In genomic region chr12:79193441-79193840, GRCm38 (mm10) we compare ENCODE assay signal across 8 mouse cellular contexts. TPM values are rescaled to one million over a fixed set of nuclear protein-coding genes. Genes with fewer than 3 reads are reported as not detected.
DNase-seq lines count a peak whose midpoint lies in the region; ATAC-seq and TF ChIP-seq lines count a peak whose summit lies in the region.

No protein-coding gene starts in this region.

- peak; percentile 73 for TF ChIP-seq CTCF in liver, adult 2 months (IDR thresholded peaks at IDR 0.05; ENCODE audit: low read depth, low read length)

- H3K4me2 ChIP-seq in liver, embryonic 11.5 days: no peak overlapping the region
- H3K4me2 ChIP-seq in limb, embryonic 15.5 days: no peak overlapping the region

- DNase-seq in liver, adult 2 months (ENCODE audit: extremely low read depth, low read depth, low spot score): peak; percentile 72
- DNase-seq in liver, embryonic 11.5 days (ENCODE audit: low spot score): no peak
- peak; percentile 59 for DNase-seq in adrenal gland, adult 2 months
- DNase-seq in embryo, embryonic 11.5 days (ENCODE audit: low read depth, low spot score): peak; percentile 70
- DNase-seq in kidney, adult 9 months: peak; percentile 72
- DNase-seq in retina, postnatal 1 day: peak; percentile 84
- peak; percentile 77 for DNase-seq in thymus, postnatal 4 days

- peaks cover 11% of the 10 kb centered on the region for H3K4me1 ChIP-seq in liver, adult 2 months (ENCODE audit: control insufficient read depth, insufficient read depth, low read length)
- H3K4me1 ChIP-seq in liver, embryonic 11.5 days (replicated peaks; ENCODE audit: control insufficient read depth, insufficient read depth, low read length): peaks cover 8% of the 10 kb centered on the region
- H3K4me1 ChIP-seq in limb, embryonic 15.5 days: peaks cover 9% of the 10 kb centered on the region

- no peak overlapping the region for H3K27ac ChIP-seq in liver, adult 2 months (replicated peaks; ENCODE audit: insufficient read depth, low read depth, low read length)
- H3K27ac ChIP-seq in liver, embryonic 11.5 days (ENCODE audit: low read depth, low read length): no peak overlapping the region
- no peak overlapping the region for H3K27ac ChIP-seq in limb, embryonic 15.5 days

- H3K27me3 ChIP-seq in liver, adult 2 months (ENCODE audit: control insufficient read depth, insufficient read depth, low read length): no peaks in the 10 kb centered on the region
- no peaks in the 10 kb centered on the region for H3K27me3 ChIP-seq in liver, embryonic 11.5 days (replicated peaks; ENCODE audit: control insufficient read depth, insufficient read depth, low read length)
- no peaks in the 10 kb centered on the region for H3K27me3 ChIP-seq in limb, embryonic 15.5 days

- no peak for TF ChIP-seq POLR2A in liver, adult 2 months (IDR thresholded peaks at IDR 0.05; ENCODE audit: extremely low read depth, insufficient read depth, low read length)

- ATAC-seq in liver, embryonic 11.5 days (replicated peaks; ENCODE audit: low FRiP score): no peak
- ATAC-seq in limb, embryonic 15.5 days (ENCODE audit: insufficient number of reproducible peaks, low FRiP score, low TSS enrichment, low read depth): 0 out of 2 replicates have a peak, but pooled peaks have one; percentile 30

- WGBS in liver, adult 2 months: 3% methylated on average over 3 of the region's 3 CpGs
- WGBS in liver, embryonic 11.5 days: 4% methylated on average over 3 of the region's 3 CpGs
- 3% methylated on average over 3 of the region's 3 CpGs for WGBS in limb, embryonic 15.5 days

- H3K4me3 ChIP-seq in liver, adult 2 months (ENCODE audit: insufficient read depth, low read depth, low read length): no peak overlapping the region
- no peak overlapping the region for H3K4me3 ChIP-seq in liver, embryonic 11.5 days (ENCODE audit: low read depth, low read length)
- H3K4me3 ChIP-seq in limb, embryonic 15.5 days: no peak overlapping the region

- H3K9ac ChIP-seq in liver, adult 2 months (ENCODE audit: low read depth, low read length): no peak overlapping the region
- no peak overlapping the region for H3K9ac ChIP-seq in liver, embryonic 11.5 days (ENCODE audit: low read depth, low read length)
- H3K9ac ChIP-seq in limb, embryonic 15.5 days: no peak overlapping the region

- H3K36me3 ChIP-seq in liver, adult 2 months (ENCODE audit: control insufficient read depth, insufficient read depth, low read length): peaks cover 1% of the 10 kb centered on the region; the same call in 1 of the 2 replicates
- H3K36me3 ChIP-seq in liver, embryonic 11.5 days (ENCODE audit: control insufficient read depth, insufficient read depth, low read length): 0 out of 2 replicates have a peak, but pooled peaks cover under 1% of the 10 kb centered on the region
- peaks cover under 1% of the 10 kb centered on the region; the same call in 1 of the 2 replicates for H3K36me3 ChIP-seq in limb, embryonic 15.5 days

- H3K9me3 ChIP-seq in liver, embryonic 11.5 days (ENCODE audit: control insufficient read depth, low read length): no peaks in the 10 kb centered on the region
- no peaks in the 10 kb centered on the region for H3K9me3 ChIP-seq in limb, embryonic 15.5 days

- H3K79me2 ChIP-seq in liver, adult 2 months (ENCODE audit: control insufficient read depth, insufficient read depth, low read length): peaks cover 5% of the 10 kb centered on the region; the same call in 1 of the 2 replicates

RNA-seq across cellular contexts. Expression of gene Rdh11, which starts 1.3 kb away (rescaled TPM):
- 53.1 and 60.5 TPM in 2 replicates for total RNA-seq in liver, adult 2 months (2014; rRNA removed)
- polyA plus RNA-seq in liver, adult 2 months (2012; rRNA removed): 37.9 and 46.4 TPM in 2 replicates
- polyA plus RNA-seq in liver, embryonic 11.5 days (2014; fragmentation: Nextera tagmentation; extraction: Ambion mirVana): 28.6 and 32.8 TPM in 2 replicates
- total RNA-seq in adrenal gland, adult 2 months (2021): 10 to 100 TPM; 17.0 to 28.3 TPM
- polyA plus RNA-seq in adrenal gland, adult 2 months (2012; rRNA removed): 6.5 and 7.0 TPM in 2 replicates
- polyA plus RNA-seq in limb, embryonic 15.5 days (2015; fragmentation: Nextera tagmentation; extraction: Ambion mirVana): 26.0 and 26.6 TPM in 2 replicates

RNA-seq across cellular contexts. Expression of gene Rdh12, which starts 15.3 kb away (rescaled TPM):
- not detected in 2 replicates for total RNA-seq in liver, adult 2 months (2014; rRNA removed)
- polyA plus RNA-seq in liver, adult 2 months (2012; rRNA removed): not detected in 2 replicates
- 0.58 and 0.62 TPM in 2 replicates for polyA plus RNA-seq in liver, embryonic 11.5 days (2014; fragmentation: Nextera tagmentation; extraction: Ambion mirVana)
- under 1 TPM; 0.66 to 0.86 TPM for total RNA-seq in adrenal gland, adult 2 months (2021)
- polyA plus RNA-seq in adrenal gland, adult 2 months (2012; rRNA removed): 0.09 and 0.12 TPM in 2 replicates
- polyA plus RNA-seq in limb, embryonic 15.5 days (2015; fragmentation: Nextera tagmentation; extraction: Ambion mirVana): 47.1 and 51.3 TPM in 2 replicates

RNA-seq across cellular contexts. Expression of gene Vti1b, which starts 21.0 kb away (rescaled TPM):
- 57.1 and 70.7 TPM in 2 replicates for total RNA-seq in liver, adult 2 months (2014; rRNA removed)
- 29.9 and 34.6 TPM in 2 replicates for polyA plus RNA-seq in liver, adult 2 months (2012; rRNA removed)
- polyA plus RNA-seq in liver, embryonic 11.5 days (2014; fragmentation: Nextera tagmentation; extraction: Ambion mirVana): 82.9 and 83.2 TPM in 2 replicates
- 100 to 1,000 TPM; 103 to 147 TPM for total RNA-seq in adrenal gland, adult 2 months (2021)
- 33.7 and 36.9 TPM in 2 replicates for polyA plus RNA-seq in adrenal gland, adult 2 months (2012; rRNA removed)
- 104 and 113 TPM in 2 replicates for polyA plus RNA-seq in limb, embryonic 15.5 days (2015; fragmentation: Nextera tagmentation; extraction: Ambion mirVana)

Comparison
In these comparisons a context has a peak if more than half of its experiments do, and no peak if none do; other contexts are left out.
1. RNA of gene Rdh12, which starts 15.3 kb away (polyA plus RNA-seq): 47.1 to 51.3 TPM in limb, embryonic 15.5 days; 0.58 to 0.62 TPM in liver, embryonic 11.5 days, 0.09 to 0.12 TPM in adrenal gland, adult 2 months and not detected in liver, adult 2 months; every median in the first group is over 10 times any median in the second.